Mouse (Mus musculus): ENCODE data around the gene Hhat.

- TF ChIP-seq GATA1 (IDR thresholded peaks at IDR 0.05; ENCODE audit: low read length) (no peak), TAL1 (IDR thresholded peaks at IDR 0.05; ENCODE audit: low read length) (no peak)
Measured at GRCm38 (mm10) chr1:192502835-192503234, 268.2 kb downstream of the Hhat start.

Measured in erythroblast, embryonic 14.5 days (primary cell).